Mouse (Mus musculus) T-helper 17 cell (primary cell): ENCODE measurements around the gene Mospd3.
"Not testable (repeated sequence)": the region's sequence is repeated elsewhere in the genome, so short reads cannot be mapped to it uniquely, and the experiment has no call there.

Experiments used
- in situ Hi-C, 2 experiments: fragments of 300-600 bp; cut with MboI, MseI; formaldehyde crosslinking; loops; 1 replicate in 1 of 2; 2 replicates in 1 of 2; pipeline ENCODE4 v1.15.1; 2025; ENCODE audit warnings: high pct_unique_total_duplicates in 2 of 2

The Mospd3 gene

GRCm38 (mm10) chr5:137615347-137615746 is 14.5 kb upstream of the Mospd3 start:
- in situ Hi-C loops: no loop called here

- in situ Hi-C loops: not testable (repeated sequence)
Measured at GRCm38 (mm10) chr5:137614921-137615320, 14.1 kb upstream of the Mospd3 start.

- in situ Hi-C loops: no loop called here
Measured at GRCm38 (mm10) chr5:137613550-137613949, 12.7 kb upstream of the Mospd3 start, which contains the start of gene Pcolce. Gene Pcolce (minus strand): TSS chr5:137613784.

- in situ Hi-C loops: no loop called here
Measured at GRCm38 (mm10) chr5:137613076-137613475, 12.2 kb upstream of the Mospd3 start.

GRCm38 (mm10) chr5:137611245-137611602 is 10.4 kb upstream of the Mospd3 start:
- in situ Hi-C loops: no loop called here

- in situ Hi-C loops: no loop called here
Measured at GRCm38 (mm10) chr5:137610548-137611244, 9.8 kb upstream of the Mospd3 start.

GRCm38 (mm10) chr5:137610056-137610455 is 9.2 kb upstream of the Mospd3 start:
- in situ Hi-C loops: no loop called here

- in situ Hi-C loops: loop anchor here in 1 of 2 experiments (10.0 kb wide), 1 partner anchor 556 kb away; the partner anchor contains the start of gene Cops6
Measured at GRCm38 (mm10) chr5:137609292-137609691, 8.4 kb upstream of the Mospd3 start.

- in situ Hi-C loops: loop anchor here in 1 of 2 experiments (10.0 kb wide), 1 partner anchor 556 kb away; the partner anchor contains the start of gene Cops6
Measured at GRCm38 (mm10) chr5:137608654-137609190, 7.9 kb upstream of the Mospd3 start.

- in situ Hi-C loops: loop anchor here in 1 of 2 experiments (10.0 kb wide), 1 partner anchor 557 kb away; the partner anchor contains the start of gene Cops6
Measured at GRCm38 (mm10) chr5:137607860-137608653, 7.2 kb upstream of the Mospd3 start.

- in situ Hi-C loops: loop anchor here in 1 of 2 experiments (10.0 kb wide), 1 partner anchor 563 kb away; the partner anchor contains the start of gene Cops6
Measured at GRCm38 (mm10) chr5:137601365-137601729, 489 bp upstream of the Mospd3 start.

GRCm38 (mm10) chr5:137600281-137600618 is 608 bp downstream of the Mospd3 start:
- in situ Hi-C loops: loop anchor here in 1 of 2 experiments (10.0 kb wide), 1 partner anchor 565 kb away; the partner anchor contains the start of gene Cops6

GRCm38 (mm10) chr5:137599600-137599999 is 1.3 kb downstream of the Mospd3 start:
- in situ Hi-C loops: no loop called here

GRCm38 (mm10) chr5:137598100-137598826 is 2.6 kb downstream of the Mospd3 start:
- in situ Hi-C loops: no loop called here

GRCm38 (mm10) chr5:137597625-137598024 is 3.2 kb downstream of the Mospd3 start:
- in situ Hi-C loops: no loop called here

- in situ Hi-C loops: no loop called here
Measured at GRCm38 (mm10) chr5:137596601-137597261, 4.1 kb downstream of the Mospd3 start.

- in situ Hi-C loops: no loop called here
Measured at GRCm38 (mm10) chr5:137595921-137596320, 4.9 kb downstream of the Mospd3 start.

- in situ Hi-C loops: no loop called here
Measured at GRCm38 (mm10) chr5:137590507-137590906, 10.4 kb downstream of the Mospd3 start.

GRCm38 (mm10) chr5:137584976-137585375 is 15.9 kb downstream of the Mospd3 start:
- in situ Hi-C loops: no loop called here

- in situ Hi-C loops: no loop called here
Measured at GRCm38 (mm10) chr5:137583670-137584169, 17.1 kb downstream of the Mospd3 start.

- in situ Hi-C loops: no loop called here
Measured at GRCm38 (mm10) chr5:137582702-137583101, 18.2 kb downstream of the Mospd3 start.
